ENCODE assay signal across 9 mouse cellular contexts in the genomic region with DNA sequence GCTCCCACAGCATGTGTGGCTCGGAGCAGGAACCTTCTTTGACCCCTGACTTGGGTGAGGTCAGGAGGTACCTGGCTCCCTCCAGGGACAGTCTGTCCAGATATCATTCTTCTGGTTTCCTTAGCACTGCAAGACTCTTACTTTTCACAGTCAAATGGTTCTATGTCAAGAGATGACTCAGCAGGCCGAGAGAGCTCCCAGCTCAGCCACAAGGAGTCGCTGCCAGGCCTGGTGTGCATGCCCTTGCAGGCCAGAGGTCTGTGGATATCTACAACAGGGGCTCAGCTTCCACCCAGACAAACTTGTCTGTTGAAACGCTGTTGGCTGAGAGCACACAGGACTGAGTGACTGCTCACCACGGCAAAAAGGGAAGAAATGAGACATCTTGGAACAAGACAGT. TPM values are rescaled to one million over a fixed set of nuclear protein-coding genes. Genes with fewer than 3 reads are reported as not detected.
DNase-seq lines count a peak whose midpoint lies in the region; ATAC-seq and TF ChIP-seq lines count a peak whose summit lies in the region.
"Had no signal": no experiment of that assay in that cellular context is flagged by ENCODE, and none has a peak within 500 bp of the region (broad histone marks: within the 10 kb centered on the region; RNA-seq: fewer than 3 reads in every experiment).

No protein-coding gene starts in this region.

- no peaks in the 10 kb centered on the region for H3K4me1 ChIP-seq in kidney, embryonic 14.5 days (ENCODE audit: control insufficient read depth, insufficient read depth, low read length)
- peaks cover 0 to 17% of the 10 kb centered on the region in 2 experiments; a peak in 1 of 4 replicates for H3K4me1 ChIP-seq in ES-E14 (ENCODE audit: control insufficient read depth in 2 of 2, insufficient read depth in 2 of 2, low read length in 2 of 2, poor library complexity in 1 of 2)
- H3K4me1 ChIP-seq in kidney, postnatal 0 days (replicated peaks; ENCODE audit: insufficient read depth, low read length), result no peaks in the 10 kb centered on the region
- H3K4me1 ChIP-seq in intestine, embryonic 16.5 days (ENCODE audit: control insufficient read depth, insufficient read depth, low read length), result no peaks in the 10 kb centered on the region

- WGBS in kidney, embryonic 14.5 days, result 60% methylated on average over 5 of the region's 5 CpGs
- WGBS in kidney, postnatal 0 days, result 63% methylated on average over 5 of the region's 5 CpGs
- 45% methylated on average over 5 of the region's 5 CpGs for WGBS in intestine, embryonic 16.5 days

- no peaks in the 10 kb centered on the region for H3K27me3 ChIP-seq in kidney, embryonic 14.5 days (ENCODE audit: control insufficient read depth, insufficient read depth, low read length)
- H3K27me3 ChIP-seq in kidney, postnatal 0 days (ENCODE audit: insufficient read depth, low read length), result no peaks in the 10 kb centered on the region
- no peaks in the 10 kb centered on the region for H3K27me3 ChIP-seq in intestine, embryonic 16.5 days (replicated peaks; ENCODE audit: control insufficient read depth, insufficient read depth, low read length)

- no peak overlapping the region for H3K9ac ChIP-seq in kidney, embryonic 14.5 days (ENCODE audit: low read depth, low read length)
- no peak overlapping the region for H3K9ac ChIP-seq in ES-E14 (ENCODE audit: insufficient read depth, low read depth, low read length, poor library complexity, severe bottlenecking)
- H3K9ac ChIP-seq in kidney, postnatal 0 days (ENCODE audit: low read depth, low read length), result no peak overlapping the region
- no peak overlapping the region for H3K9ac ChIP-seq in intestine, embryonic 16.5 days (ENCODE audit: low read depth, low read length)

- no peaks in the 10 kb centered on the region for H3K9me3 ChIP-seq in kidney, embryonic 14.5 days (ENCODE audit: control insufficient read depth, low read length)
- no peaks in the 10 kb centered on the region for H3K9me3 ChIP-seq in ES-E14 (ENCODE audit: control insufficient read depth, insufficient read depth, low read depth, low read length)
- H3K9me3 ChIP-seq in kidney, postnatal 0 days (replicated peaks; ENCODE audit: low read length), result no peaks in the 10 kb centered on the region
- H3K9me3 ChIP-seq in intestine, embryonic 16.5 days (ENCODE audit: control insufficient read depth, low read length), result no peaks in the 10 kb centered on the region

- no peak overlapping the region for H3K4me2 ChIP-seq in kidney, embryonic 14.5 days (replicated peaks; ENCODE audit: low read depth, low read length)
- H3K4me2 ChIP-seq in kidney, postnatal 0 days (ENCODE audit: low read length), result no peak overlapping the region
- no peak overlapping the region for H3K4me2 ChIP-seq in intestine, embryonic 16.5 days (ENCODE audit: low read depth, low read length)

- peak; percentile 54 for DNase-seq in kidney, adult 18-20 months
- DNase-seq in ES-E14 (ENCODE audit: low read depth, low spot score), result peak; percentile 49
- peak; percentile 33 for DNase-seq in c-Kit-positive CD71-positive TER-119-negative erythroid progenitor cells, embryonic 14.5 days (ENCODE audit: low read depth)
- DNase-seq in kidney, postnatal 0 days (ENCODE audit: low spot score), result peak; percentile 60
- peak; percentile 42 for DNase-seq in retina, postnatal 1 day
- DNase-seq in right cerebral cortex, postnatal 4 days, result no peak

- peak; percentile 82 for TF ChIP-seq CTCF in kidney, postnatal 0 days (IDR thresholded peaks at IDR 0.05; ENCODE audit: low read depth)

- ATAC-seq in kidney, embryonic 14.5 days (ENCODE audit: low FRiP score, low TSS enrichment), result no peak
- 0 out of 2 replicates have a peak, but pooled peaks have one; percentile 14 for ATAC-seq in kidney, postnatal 0 days (replicated peaks; ENCODE audit: low FRiP score, low read depth)
- no peak for ATAC-seq in intestine, embryonic 16.5 days

- in situ Hi-C loops in ES-E14 (cut with MboI; ENCODE audit: low sequenced_read_pairs in 2 of 2, unreplicated experiment in 2 of 2), result no loop called here

- no peak overlapping the region for H3K27ac ChIP-seq in kidney, embryonic 14.5 days (ENCODE audit: low read depth, low read length)
- H3K27ac ChIP-seq in ES-E14 (ENCODE audit: insufficient read depth, low read depth, low read length, poor library complexity, severe bottlenecking), result no peak overlapping the region
- H3K27ac ChIP-seq in kidney, postnatal 0 days, result no peak overlapping the region
- H3K27ac ChIP-seq in intestine, embryonic 16.5 days (ENCODE audit: low read length), result no peak overlapping the region

- H3K4me3 ChIP-seq in kidney, embryonic 14.5 days (ENCODE audit: low read length), result no peak overlapping the region
- no peak overlapping the region for H3K4me3 ChIP-seq in ES-E14 (ENCODE audit: insufficient read depth in 1 of 2, low read depth in 1 of 2, low read length in 2 of 2, poor library complexity in 1 of 2, severe bottlenecking in 1 of 2)
- H3K4me3 ChIP-seq in kidney, postnatal 0 days (replicated peaks; ENCODE audit: low read depth, low read length), result no peak overlapping the region
- no peak overlapping the region for H3K4me3 ChIP-seq in intestine, embryonic 16.5 days (ENCODE audit: low read length)

- no peaks in the 10 kb centered on the region for H3K36me3 ChIP-seq in kidney, embryonic 14.5 days (ENCODE audit: control insufficient read depth, insufficient read depth, low read length)
- H3K36me3 ChIP-seq in ES-E14 (ENCODE audit: control insufficient read depth, insufficient read depth, low read length, poor library complexity, severe bottlenecking), result peaks cover 32% of the 10 kb centered on the region; the same call in 1 of the 2 replicates
- H3K36me3 ChIP-seq in kidney, postnatal 0 days (ENCODE audit: insufficient read depth, low read length), result no peaks in the 10 kb centered on the region
- no peaks in the 10 kb centered on the region for H3K36me3 ChIP-seq in intestine, embryonic 16.5 days (ENCODE audit: control insufficient read depth, insufficient read depth, low read length)

TF ChIP-seq in ES-E14, 5 proteins besides CTCF, POLR2A, EP300 and RAD21:
- TF ChIP-seq MAFK (IDR thresholded peaks at IDR 0.05; ENCODE audit: insufficient read depth, low read depth, low read length) (peak; percentile 96), CHD2 (IDR thresholded peaks at IDR 0.05; ENCODE audit: low read depth, low read length) (no peak)

RNA-seq across cellular contexts. Expression of gene Tcf7, which starts 20.9 kb away (rescaled TPM):
- polyA plus RNA-seq in kidney, embryonic 14.5 days (2014; fragmentation: Nextera tagmentation; extraction: Ambion mirVana), result 18.1 and 27.5 TPM in 2 replicates
- 8.1 and 8.4 TPM in 2 replicates for total RNA-seq in ES-E14 (2012; rRNA removed)
- 14.6 and 16.0 TPM in 2 replicates for polyA plus RNA-seq in kidney, postnatal 0 days (2015; fragmentation: Nextera tagmentation; extraction: Ambion mirVana)
- polyA plus RNA-seq in intestine, embryonic 16.5 days (2015; fragmentation: Nextera tagmentation; extraction: Ambion mirVana), result 2.9 and 3.4 TPM in 2 replicates

RNA-seq across cellular contexts. Expression of gene Skp1a, which starts 30.1 kb away (rescaled TPM):
- 843 and 964 TPM in 2 replicates for polyA plus RNA-seq in kidney, embryonic 14.5 days (2014; fragmentation: Nextera tagmentation; extraction: Ambion mirVana)
- total RNA-seq in ES-E14 (2012; rRNA removed), result 204 and 317 TPM in 2 replicates
- 917 and 950 TPM in 2 replicates for polyA plus RNA-seq in kidney, postnatal 0 days (2015; fragmentation: Nextera tagmentation; extraction: Ambion mirVana)
- 708 and 723 TPM in 2 replicates for polyA plus RNA-seq in intestine, embryonic 16.5 days (2015; fragmentation: Nextera tagmentation; extraction: Ambion mirVana)

RNA-seq across cellular contexts. Expression of gene Olfr1371, which starts 48.1 kb away (rescaled TPM):
- polyA plus RNA-seq in kidney, embryonic 14.5 days (2014; fragmentation: Nextera tagmentation; extraction: Ambion mirVana), result not detected in 2 replicates
- not detected in 2 replicates for total RNA-seq in ES-E14 (2012; rRNA removed)
- not detected in 2 replicates for polyA plus RNA-seq in kidney, postnatal 0 days (2015; fragmentation: Nextera tagmentation; extraction: Ambion mirVana)
- not detected in 2 replicates for polyA plus RNA-seq in intestine, embryonic 16.5 days (2015; fragmentation: Nextera tagmentation; extraction: Ambion mirVana)
- polyA plus RNA-seq: lung, embryonic 16.5 days had no signal
